Mouse (Mus musculus): ENCODE results near the gene Fbxl17. TPM values are rescaled to one million over a fixed set of nuclear protein-coding genes. Genes with fewer than 3 reads are reported as not detected.

Fbxl17 gene
- total and polyA plus RNA-seq, 3 experiments, result 5.0 to 9.7 TPM; not detected in 1

DNA sequence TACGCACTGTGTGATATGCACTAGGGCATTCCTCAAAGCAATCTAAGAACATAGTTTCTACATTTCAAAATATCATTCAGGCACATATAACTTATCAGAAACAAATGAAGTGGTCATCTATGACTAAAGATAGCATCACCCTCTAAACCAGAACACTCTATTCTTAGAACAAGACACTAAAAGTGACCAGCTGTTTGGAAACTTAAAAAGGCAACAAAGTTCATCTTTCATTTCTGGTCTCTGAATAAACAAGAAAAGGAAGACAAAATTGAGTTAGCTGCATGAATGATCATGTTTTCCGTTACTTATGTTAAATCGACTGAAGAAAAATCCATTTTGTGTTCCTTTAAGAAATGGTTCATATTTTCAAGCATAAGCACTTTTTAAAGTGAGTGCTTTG, 128.8 kb downstream of the Fbxl17 start:
- no peaks in the 10 kb centered on the region for H3K9me3 ChIP-seq (replicated peaks; ENCODE audit: insufficient read depth, low read length)
- no peak overlapping the region for H3K4me3 ChIP-seq (ENCODE audit: control insufficient read depth in 1 of 2, insufficient read depth in 1 of 2, low read depth in 2 of 2, low read length in 2 of 2)
- TF ChIP-seq ELF1 (IDR thresholded peaks at IDR 0.05; ENCODE audit: low read depth, low read length), result no peak
- no peak for TF ChIP-seq EP300 (IDR thresholded peaks at IDR 0.05; ENCODE audit: low read depth in 1 of 2, low read length in 2 of 2)
- no peak for TF ChIP-seq SIN3A (IDR thresholded peaks at IDR 0.05; ENCODE audit: low read length)
- TF ChIP-seq TBP (IDR thresholded peaks at IDR 0.05; ENCODE audit: low read depth, low read length), result no peak
- TF ChIP-seq CTCF (IDR thresholded peaks at IDR 0.05 in 2 of 3, conservative IDR thresholded peaks at IDR 0.05 in 1 of 3; ENCODE audit: control insufficient read depth in 1 of 3, insufficient read depth in 1 of 3, low read depth in 2 of 3, low read length in 3 of 3, poor library complexity in 1 of 3, severe bottlenecking in 1 of 3), result no peak
- no peak for TF ChIP-seq POLR2AphosphoS5 (IDR thresholded peaks at IDR 0.05; ENCODE audit: borderline replicate concordance, low read depth, low read length)
- TF ChIP-seq TCF12 (IDR thresholded peaks at IDR 0.05; ENCODE audit: low read depth, low read length), result no peak
- no peak for TF ChIP-seq RCOR1 (IDR thresholded peaks at IDR 0.05; ENCODE audit: low read depth, low read length)
- no peak for TF ChIP-seq ZC3H11A (IDR thresholded peaks at IDR 0.05; ENCODE audit: low read depth, low read length)
- no peak for TF ChIP-seq KAT2A (conservative IDR thresholded peaks at IDR 0.05; ENCODE audit: low read depth, low read length)
- no peak for TF ChIP-seq USF1 (IDR thresholded peaks at IDR 0.05; ENCODE audit: low read depth, low read length)
- TF ChIP-seq UBTF (IDR thresholded peaks at IDR 0.05; ENCODE audit: borderline replicate concordance, insufficient read depth, low read depth, low read length), result no peak
- TF ChIP-seq MEF2A (IDR thresholded peaks at IDR 0.05; ENCODE audit: extremely low read depth, insufficient replicate concordance, low read depth, low read length, poor library complexity, severe bottlenecking), result no peak
- TF ChIP-seq ZMIZ1 (IDR thresholded peaks at IDR 0.05; ENCODE audit: low read depth, low read length), result no peak
- TF ChIP-seq MYB (IDR thresholded peaks at IDR 0.05; ENCODE audit: low read depth, low read length), result no peak
- no peak for TF ChIP-seq CHD1 (IDR thresholded peaks at IDR 0.05; ENCODE audit: low read depth, low read length)
- TF ChIP-seq POLR2A (IDR thresholded peaks at IDR 0.05; ENCODE audit: control insufficient read depth in 1 of 2, insufficient read depth in 1 of 2, low read depth in 1 of 2, low read length in 2 of 2, poor library complexity in 1 of 2), result no peak
- no peak for TF ChIP-seq HCFC1 (IDR thresholded peaks at IDR 0.05; ENCODE audit: low read depth, low read length)
- TF ChIP-seq MAZ (IDR thresholded peaks at IDR 0.05; ENCODE audit: low read depth, low read length), result no peak
- H3K27ac ChIP-seq (ENCODE audit: control insufficient read depth, low read depth, low read length), result no peak overlapping the region
- no peaks in the 10 kb centered on the region for H3K79me2 ChIP-seq (ENCODE audit: control insufficient read depth, insufficient read depth, low read length, poor library complexity)
- no peak overlapping the region for H3K9ac ChIP-seq (ENCODE audit: control insufficient read depth, low read depth, low read length, poor library complexity, severe bottlenecking)
- no peaks in the 10 kb centered on the region for H3K27me3 ChIP-seq (ENCODE audit: control insufficient read depth in 1 of 2, insufficient read depth in 2 of 2, low read length in 2 of 2)
- DNase-seq (ENCODE audit: low read depth, low spot score), result no peak
- H3K4me1 ChIP-seq (ENCODE audit: control insufficient read depth in 1 of 2, insufficient read depth in 2 of 2, low read length in 2 of 2), result no peaks in the 10 kb centered on the region; a peak in 1 of 4 replicates
- H3K36me3 ChIP-seq (ENCODE audit: control insufficient read depth in 1 of 2, insufficient read depth in 2 of 2, low read length in 2 of 2), result no peaks in the 10 kb centered on the region; a peak in 1 of 4 replicates

DNA sequence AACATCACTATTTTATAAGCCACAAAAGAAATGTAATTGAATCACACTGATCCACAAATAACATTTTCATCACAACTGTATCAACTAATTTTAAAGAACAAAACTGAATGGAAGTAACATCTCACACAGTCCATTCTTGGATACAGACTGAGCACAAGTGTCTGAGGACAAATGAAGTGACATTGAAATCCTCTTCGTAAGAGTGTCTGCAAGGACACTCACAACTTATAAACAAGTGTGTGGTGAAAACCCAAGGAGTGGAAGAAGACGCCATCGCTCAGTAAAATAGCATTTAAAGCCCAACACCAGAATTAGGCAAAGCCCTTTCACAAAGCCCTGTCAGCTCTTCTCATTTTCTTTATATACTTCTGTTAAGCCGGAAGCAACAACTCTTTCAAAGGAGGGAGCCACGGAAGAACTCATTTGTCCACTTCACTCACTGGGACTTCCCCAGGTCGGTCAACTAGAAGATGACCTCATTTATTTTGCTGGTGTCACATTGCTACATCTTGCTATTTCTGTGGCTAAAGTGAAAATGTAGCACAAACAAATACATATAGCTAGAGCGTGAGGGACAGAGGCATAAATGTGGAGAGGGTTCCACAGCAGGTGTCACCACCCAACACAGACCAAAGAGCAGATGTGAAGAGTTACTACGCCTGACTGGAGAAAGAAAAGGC, 130.0 kb downstream of the Fbxl17 start:
- Histone ChIP-seq H3K9me3 (replicated peaks; ENCODE audit: insufficient read depth, low read length) (no peaks in the 10 kb centered on the region), H3K9ac (ENCODE audit: control insufficient read depth, low read depth, low read length, poor library complexity, severe bottlenecking) (no peak overlapping the region), H3K4me1 (ENCODE audit: control insufficient read depth in 1 of 2, insufficient read depth in 2 of 2, low read length in 2 of 2) (no peaks in the 10 kb centered on the region; a peak in 1 of 4 replicates), H3K79me2 (ENCODE audit: control insufficient read depth, insufficient read depth, low read length, poor library complexity) (no peaks in the 10 kb centered on the region), H3K27ac (ENCODE audit: control insufficient read depth, low read depth, low read length) (no peak overlapping the region), H3K4me3 (ENCODE audit: control insufficient read depth in 1 of 2, insufficient read depth in 1 of 2, low read depth in 2 of 2, low read length in 2 of 2) (no peak overlapping the region), H3K27me3 (ENCODE audit: control insufficient read depth in 1 of 2, insufficient read depth in 2 of 2, low read length in 2 of 2) (no peaks in the 10 kb centered on the region), H3K36me3 (ENCODE audit: control insufficient read depth in 1 of 2, insufficient read depth in 2 of 2, low read length in 2 of 2) (no peaks in the 10 kb centered on the region; a peak in 2 of 4 replicates)
- TF ChIP-seq ETS1 (IDR thresholded peaks at IDR 0.05; ENCODE audit: low read depth, low read length) (no peak), MAFK (IDR thresholded peaks at IDR 0.05; ENCODE audit: borderline replicate concordance, low read depth, low read length) (no peak), JUND (IDR thresholded peaks at IDR 0.05; ENCODE audit: low read depth, low read length) (no peak), ZC3H11A (IDR thresholded peaks at IDR 0.05; ENCODE audit: low read depth, low read length) (no peak), CTCF (IDR thresholded peaks at IDR 0.05 in 2 of 3, conservative IDR thresholded peaks at IDR 0.05 in 1 of 3; ENCODE audit: control insufficient read depth in 1 of 3, insufficient read depth in 1 of 3, low read depth in 2 of 3, low read length in 3 of 3, poor library complexity in 1 of 3, severe bottlenecking in 1 of 3) (no peak)
- no peak for DNase-seq (ENCODE audit: low read depth, low spot score)

Data from MEL (cell line).